Mouse (Mus musculus) limb, embryonic 14.5 days (tissue): ENCODE data around the gene Atrnl1. TPM values are rescaled to one million over a fixed set of nuclear protein-coding genes. Genes with fewer than 3 reads are reported as not detected.
A peak's percentile ranks its signal among the peaks of the same experiment; 100 is the strongest.

Experiments used
- ATAC-seq: fragments of 200-750 bp; cut with Nextera tagmentation; 2 replicates; pipeline ENCODE4 v1.8.0; 2017; ENCODE audit warnings: low read depth, moderate number of reproducible peaks, moderate TSS enrichment; ENCODE audit not compliant: low FRiP score
- DNase-seq: peaks from one replicate; pipeline ENCODE4 v3.0.0-alpha.2; 2015; ENCODE audit warnings: low spot score
- H3K27ac ChIP-seq: fragments of 300-500 bp; sonication (generic); replicated peaks from 2 replicates; pipeline ENCODE4 v1.5.1; 2014; ENCODE audit warnings: low read depth, mild to moderate bottlenecking, low read length, moderate library complexity, mixed read lengths
- H3K27me3 ChIP-seq: fragments of 300-500 bp; sonication (generic); 2 replicates; pipeline ENCODE4 v1.6.1; 2014; ENCODE audit warnings: low read length, mixed read lengths; ENCODE audit not compliant: control insufficient read depth, insufficient read depth
- H3K36me3 ChIP-seq: fragments of 300-500 bp; sonication (generic); 2 replicates; pipeline ENCODE4 v1.6.1; 2014; ENCODE audit warnings: mild to moderate bottlenecking, low read length, moderate library complexity, mixed read lengths; ENCODE audit not compliant: control insufficient read depth, insufficient read depth
- H3K4me1 ChIP-seq: fragments of 300-500 bp; sonication (generic); 2 replicates; pipeline ENCODE4 v1.6.1; 2014; ENCODE audit warnings: antibody characterized with exemption, low read length, mixed read lengths; ENCODE audit not compliant: control insufficient read depth, insufficient read depth
- H3K4me2 ChIP-seq: fragments of 300-500 bp; sonication (generic); replicated peaks from 2 replicates; pipeline ENCODE4 v1.6.1; 2014; ENCODE audit warnings: low read depth, mild to moderate bottlenecking, low read length, moderate library complexity; ENCODE audit not compliant: severe bottlenecking
- H3K4me3 ChIP-seq: fragments of 300-500 bp; sonication (generic); replicated peaks from 2 replicates; pipeline ENCODE4 v1.5.1; 2014; ENCODE audit warnings: low read length
- H3K9ac ChIP-seq: fragments of 300-500 bp; sonication (generic); 2 replicates; pipeline ENCODE4 v1.6.1; 2014; ENCODE audit warnings: mild to moderate bottlenecking, low read depth, low read length, moderate library complexity; ENCODE audit not compliant: severe bottlenecking
- H3K9me3 ChIP-seq: fragments of 300-500 bp; sonication (generic); 2 replicates; pipeline ENCODE4 v1.6.1; 2016; ENCODE audit warnings: low read length; ENCODE audit not compliant: control insufficient read depth
- POLR2A ChIP-seq: fragments of 200-500 bp; IDR thresholded peaks from 2 replicates; pipeline ENCODE4 v1.8.0; 2012; ENCODE audit warnings: inconsistent platforms, mild to moderate bottlenecking, moderate library complexity, borderline replicate concordance; ENCODE audit not compliant: insufficient read depth, insufficient read length; ENCODE audit errors: extremely low read depth
- WGBS: fragments of 180-500 bp; shearing (Covaris S2); extraction: QIAGEN DNeasy Blood & Tissue Kit; methylation state at CpG from one replicate; pipeline ENCODE4 v1.1.7; 2014; 5-methylcytosine and 5-hydroxymethylcytosine counted together
- polyA plus RNA-seq, 2 experiments: library from polyadenylated mRNA; depleted of rRNA in 1 of 2; stranded (reverse) in 1 of 2; unstranded in 1 of 2; fragments of >200 nt; fragmentation: Nextera tagmentation in 1 of 2; extraction: Ambion mirVana in 1 of 2; gene quantifications; 2 replicates each; pipeline versions ENCODE4 v1.2.1 to v1.2.3; 2012 to 2014

The Atrnl1 gene
- polyA plus RNA-seq, 2 experiments = 7.7 to 19.9 TPM

DNA sequence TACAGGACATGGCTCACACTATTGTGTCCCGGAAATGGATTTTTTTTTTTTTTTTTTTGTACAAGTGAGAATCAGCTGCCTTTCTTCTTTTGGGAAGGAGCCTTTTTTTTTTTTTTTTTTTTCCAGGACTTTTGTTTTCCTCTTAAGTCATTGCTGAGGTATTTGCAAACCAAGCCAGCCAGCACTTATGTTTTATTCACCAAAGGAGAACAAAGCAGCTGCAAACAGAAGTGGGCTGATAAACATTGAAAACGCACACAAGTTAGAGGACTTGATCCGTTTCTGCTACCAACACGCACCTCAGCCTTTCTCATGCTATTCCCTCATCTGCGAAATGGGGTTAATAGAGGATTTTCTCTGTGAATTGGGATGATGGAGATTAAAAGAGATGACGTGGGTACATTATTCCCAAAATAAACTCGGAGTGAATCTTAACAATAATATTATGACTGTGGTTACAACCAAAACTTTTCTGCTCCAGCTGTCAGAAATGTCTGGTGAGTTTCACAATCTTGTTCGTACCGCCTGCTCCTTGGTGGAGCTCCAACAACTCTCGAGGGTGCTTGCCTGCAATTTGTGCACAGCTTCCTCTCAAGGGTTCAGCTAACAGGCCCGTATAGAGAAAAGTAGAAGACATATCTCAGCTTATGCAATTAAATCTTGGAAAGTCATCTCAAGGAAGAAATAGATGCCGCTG is 1.3 kb upstream of the Atrnl1 start:
- Histone ChIP-seq H3K27ac (peak overlapping the region; percentile 99), H3K9ac (peak overlapping the region; percentile 93), H3K9me3 (peaks cover 4% of the 10 kb centered on the region; the same call in 1 of the 2 replicates), H3K27me3 (no peaks in the 10 kb centered on the region), H3K36me3 (no peaks in the 10 kb centered on the region), H3K4me1 (peaks cover 29% of the 10 kb centered on the region), H3K4me3 (peak overlapping the region; percentile 92), H3K4me2 (peak overlapping the region; percentile 96)
- ATAC-seq = no peak
- 13% methylated on average over 12 of the region's 12 CpGs for WGBS
- peak; percentile 36 for DNase-seq
- TF ChIP-seq POLR2A = no peak

DNA sequence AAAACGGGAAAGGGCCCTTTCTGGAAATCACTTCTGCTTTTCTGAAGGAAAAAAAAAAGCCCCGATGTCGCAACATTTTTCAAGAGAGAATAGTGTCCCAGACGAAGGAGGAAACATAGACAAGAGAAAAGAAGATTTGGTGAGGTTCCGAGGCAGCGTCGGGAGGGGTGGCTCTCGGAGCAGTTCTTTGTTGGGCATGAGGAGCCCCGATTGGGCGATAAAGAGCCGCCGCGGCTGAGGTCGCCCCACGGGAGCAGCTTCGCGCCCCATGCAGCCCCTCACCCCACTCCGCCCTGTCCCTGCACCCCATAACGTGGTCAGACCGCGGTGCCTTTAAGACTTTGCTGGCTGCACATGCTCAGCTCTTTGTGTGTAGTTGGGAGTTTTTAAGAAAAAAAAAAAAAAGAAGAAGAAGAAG is 767 bp upstream of the Atrnl1 start:
- ATAC-seq = peak; percentile 25
- TF ChIP-seq POLR2A = no peak

DNA sequence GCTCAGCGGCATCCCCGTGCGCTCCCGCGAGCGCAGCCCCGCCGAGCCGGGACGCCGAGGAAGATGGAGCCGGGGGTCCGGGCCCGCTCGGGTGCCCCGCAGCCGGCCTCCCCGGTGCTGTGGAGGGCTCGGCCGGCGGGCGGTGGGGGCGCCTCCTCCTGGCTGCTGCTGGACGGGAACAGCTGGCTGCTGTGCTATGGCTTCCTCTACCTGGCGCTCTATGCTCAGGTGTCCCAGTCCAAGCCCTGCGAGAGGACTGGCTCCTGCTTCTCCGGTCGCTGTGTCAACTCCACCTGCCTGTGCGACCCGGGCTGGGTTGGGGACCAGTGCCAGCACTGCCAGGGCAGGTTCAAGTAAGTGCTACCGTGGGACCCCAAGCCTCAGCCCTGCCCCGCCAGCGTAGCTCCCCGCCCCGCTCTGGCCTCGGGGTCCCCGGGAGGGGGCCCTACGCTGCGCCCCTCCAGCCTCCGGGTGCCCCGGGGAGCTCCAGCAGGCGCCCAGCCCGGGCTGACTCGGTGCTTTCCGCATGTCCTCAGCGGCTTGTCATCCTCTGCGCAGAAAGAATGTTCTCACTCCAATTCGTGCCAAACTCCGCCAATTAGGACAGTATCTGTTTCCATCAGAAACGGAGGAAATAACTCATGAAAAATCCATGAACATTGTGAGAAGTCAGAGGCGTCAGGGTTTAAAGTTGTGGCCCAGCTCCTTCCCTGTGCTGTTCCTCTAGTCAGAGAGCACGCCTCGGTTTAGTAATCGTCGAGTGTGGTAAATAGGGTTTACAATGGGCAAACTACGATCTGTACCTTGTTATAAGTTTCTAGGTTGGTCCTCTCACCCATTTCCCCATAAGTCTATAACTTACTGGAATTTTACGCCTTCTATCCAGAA is 701 bp downstream of the Atrnl1 start:
- WGBS = under 1% methylated on average over 46 of the region's 57 CpGs
- Histone ChIP-seq H3K27ac (peak overlapping the region; percentile 99), H3K36me3 (no peaks in the 10 kb centered on the region), H3K9me3 (no peaks in the 10 kb centered on the region), H3K4me3 (peak overlapping the region; percentile 92), H3K4me1 (peaks cover 31% of the 10 kb centered on the region), H3K4me2 (peak overlapping the region; percentile 96), H3K27me3 (no peaks in the 10 kb centered on the region), H3K9ac (peak overlapping the region; percentile 93)
- peak; percentile 47 for DNase-seq
- peak; percentile 58 for ATAC-seq
- TF ChIP-seq POLR2A = no peak

More for the DNA sequence above, 767 bp upstream of the Atrnl1 start:
- Histone ChIP-seq H3K27me3 (no peaks in the 10 kb centered on the region), H3K4me1 (peaks cover 29% of the 10 kb centered on the region), H3K27ac (peak overlapping the region; percentile 99), H3K9me3 (peaks cover 3% of the 10 kb centered on the region; the same call in 1 of the 2 replicates), H3K36me3 (no peaks in the 10 kb centered on the region), H3K4me3 (peak overlapping the region; percentile 92), H3K9ac (peak overlapping the region; percentile 93), H3K4me2 (peak overlapping the region; percentile 96)
- peak; percentile 58 for DNase-seq
- 0% methylated on average over 21 of the region's 21 CpGs for WGBS

DNA sequence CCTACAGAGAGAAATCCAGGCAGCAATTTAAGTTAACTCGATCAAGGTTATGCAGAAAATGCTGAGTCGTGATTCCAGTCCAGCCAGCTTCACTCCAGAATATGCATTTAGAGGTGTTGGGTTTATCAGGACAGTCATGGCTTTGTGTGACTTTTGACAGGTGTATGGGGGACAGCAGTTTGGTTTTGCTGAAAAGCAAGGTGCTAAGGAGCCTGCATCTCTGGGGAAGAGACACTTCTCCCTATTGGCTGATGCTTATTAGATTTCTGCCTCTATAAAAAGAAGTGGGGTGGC is 1.3 kb downstream of the Atrnl1 start:
- WGBS = 5% methylated on average over 2 of the region's 2 CpGs
- Histone ChIP-seq H3K4me3 (peak overlapping the region; percentile 92), H3K36me3 (no peaks in the 10 kb centered on the region), H3K27me3 (no peaks in the 10 kb centered on the region), H3K9me3 (no peaks in the 10 kb centered on the region), H3K4me1 (peaks cover 26% of the 10 kb centered on the region), H3K4me2 (peak overlapping the region; percentile 96), H3K27ac (no peak overlapping the region), H3K9ac (peak overlapping the region; percentile 93)
- no peak for TF ChIP-seq POLR2A
- peak; percentile 6 for DNase-seq
- no peak for ATAC-seq

DNA sequence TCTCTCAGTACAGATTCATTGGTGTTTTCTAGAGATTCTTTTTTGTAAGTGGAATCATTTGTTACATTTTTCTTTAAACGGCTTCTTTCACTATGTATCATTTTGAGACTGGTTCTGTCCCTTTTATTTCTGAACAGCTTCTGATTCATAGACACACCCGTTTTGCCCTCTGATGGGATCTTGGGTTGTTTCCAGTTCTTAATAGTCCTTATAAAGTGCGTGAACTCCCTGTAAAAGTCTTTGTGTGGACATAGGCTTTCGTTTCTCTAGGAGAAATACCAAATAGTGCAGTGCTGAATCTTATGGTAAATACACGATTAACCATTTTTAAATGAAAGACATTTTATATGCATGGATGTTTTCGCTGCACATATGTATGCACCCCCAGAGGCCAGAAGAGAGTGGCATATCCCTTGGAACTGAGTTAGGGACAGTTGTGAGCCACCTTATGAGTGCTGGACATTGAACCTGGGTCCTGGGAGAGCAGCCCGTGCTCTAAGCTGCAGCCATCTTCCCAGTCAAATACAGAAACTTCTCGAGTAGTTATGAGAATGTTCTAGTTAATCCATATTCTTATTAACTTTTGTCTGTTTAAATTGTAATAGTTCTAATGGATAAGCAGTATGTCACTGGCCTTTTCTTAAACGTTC is 5.3 kb downstream of the Atrnl1 start:
- Histone ChIP-seq H3K36me3 (no peaks in the 10 kb centered on the region; the same call in 1 of the 2 replicates), H3K27me3 (no peaks in the 10 kb centered on the region), H3K9me3 (no peaks in the 10 kb centered on the region), H3K9ac (no peak overlapping the region), H3K4me3 (no peak overlapping the region), H3K4me2 (no peak overlapping the region), H3K4me1 (peaks cover 15% of the 10 kb centered on the region), H3K27ac (no peak overlapping the region)
- TF ChIP-seq POLR2A = no peak
- no peak for DNase-seq
- ATAC-seq = no peak
- WGBS = 70% methylated on average over 9 of the region's 9 CpGs
